Mouse (Mus musculus) CD4-positive, CD25-positive, alpha-beta regulatory T cell, adult 4 months (primary cell): ENCODE measurements around the gene Hs2st1. TPM values are rescaled to one million over a fixed set of nuclear protein-coding genes. Genes with fewer than 3 reads are reported as not detected.

Experiments used
- ATAC-seq: one replicate; pipeline ENCODE4 v1.8.0; 2017
- polyA plus RNA-seq, 2 experiments: library from polyadenylated mRNA; unstranded; fragments of 100-300 nt; shearing (Covaris generic); gene quantifications; one replicate each; pipeline ENCODE4 v1.2.1; 2017

The Hs2st1 gene
- polyA plus RNA-seq, 2 experiments from 2014 or later, result 2.0 to 3.5 TPM

DNA sequence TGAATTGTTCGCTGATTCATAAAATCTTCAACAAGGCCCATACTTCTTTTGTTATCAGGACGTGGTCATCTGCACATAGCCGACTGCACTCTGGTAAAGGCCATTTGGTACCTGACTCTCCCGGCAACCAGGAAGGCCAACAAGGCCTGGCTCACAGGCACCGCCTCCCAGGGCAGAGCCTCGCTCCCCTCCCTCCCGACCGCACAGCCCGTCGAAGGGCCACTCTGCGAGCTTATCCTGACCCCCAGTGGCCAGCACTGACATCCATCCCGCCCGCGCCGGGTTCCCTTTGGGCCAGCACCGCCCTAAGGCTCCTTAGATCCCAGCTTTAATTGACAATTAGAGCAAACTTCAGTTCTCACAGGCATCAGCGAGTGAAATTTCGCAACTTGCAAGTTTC lies 189.1 kb downstream of the Hs2st1 start:
- peak; percentile 82 for ATAC-seq

DNA sequence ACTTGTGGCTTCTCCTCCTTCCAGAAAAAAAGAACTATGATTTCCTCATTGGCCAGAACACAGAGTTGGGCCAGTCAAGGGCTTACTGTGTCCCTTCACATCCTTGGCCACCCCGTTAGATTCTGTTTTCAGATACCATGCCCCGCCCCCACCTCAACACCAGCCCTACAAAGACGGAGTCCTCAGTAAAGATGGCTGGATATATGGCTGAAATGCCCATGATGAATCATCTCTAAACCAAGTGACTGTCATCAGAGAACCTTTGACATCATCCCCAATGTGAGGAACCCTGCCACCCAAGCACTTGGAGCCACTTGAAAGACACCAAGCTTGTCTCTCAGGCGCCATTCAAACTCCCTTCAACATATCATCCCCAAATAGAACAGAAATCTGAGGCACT lies 190.2 kb downstream of the Hs2st1 start:
- ATAC-seq, result no peak

Other genes with a start within 250 kb of the Hs2st1 start
- gene Selenof, start 123 bp upstream of the Hs2st1 start, polyA plus RNA-seq, result 100 to 1,000 TPM; 288 to 301 TPM
- 10 to 100 TPM; 43.3 to 59.8 TPM for gene Sh3glb1, start 150.2 kb upstream of the Hs2st1 start, polyA plus RNA-seq
- gene Clca3a1, start 190.8 kb upstream of the Hs2st1 start, polyA plus RNA-seq, result under 1 TPM in 1 of 2 experiments, not detected in 1; 0.09 TPM
- not detected for gene Clca3a2, start 249.3 kb upstream of the Hs2st1 start, polyA plus RNA-seq